Mouse (Mus musculus): ENCODE data around the gene Ppfibp1. TPM values are rescaled to one million over a fixed set of nuclear protein-coding genes. Genes with fewer than 3 reads are reported as not detected.
A peak's percentile ranks its signal among the peaks of the same experiment; 100 is the strongest.

Gene Ppfibp1
- total RNA-seq, 2 experiments from 2014 or later = 95.3 to 106 TPM

DNA sequence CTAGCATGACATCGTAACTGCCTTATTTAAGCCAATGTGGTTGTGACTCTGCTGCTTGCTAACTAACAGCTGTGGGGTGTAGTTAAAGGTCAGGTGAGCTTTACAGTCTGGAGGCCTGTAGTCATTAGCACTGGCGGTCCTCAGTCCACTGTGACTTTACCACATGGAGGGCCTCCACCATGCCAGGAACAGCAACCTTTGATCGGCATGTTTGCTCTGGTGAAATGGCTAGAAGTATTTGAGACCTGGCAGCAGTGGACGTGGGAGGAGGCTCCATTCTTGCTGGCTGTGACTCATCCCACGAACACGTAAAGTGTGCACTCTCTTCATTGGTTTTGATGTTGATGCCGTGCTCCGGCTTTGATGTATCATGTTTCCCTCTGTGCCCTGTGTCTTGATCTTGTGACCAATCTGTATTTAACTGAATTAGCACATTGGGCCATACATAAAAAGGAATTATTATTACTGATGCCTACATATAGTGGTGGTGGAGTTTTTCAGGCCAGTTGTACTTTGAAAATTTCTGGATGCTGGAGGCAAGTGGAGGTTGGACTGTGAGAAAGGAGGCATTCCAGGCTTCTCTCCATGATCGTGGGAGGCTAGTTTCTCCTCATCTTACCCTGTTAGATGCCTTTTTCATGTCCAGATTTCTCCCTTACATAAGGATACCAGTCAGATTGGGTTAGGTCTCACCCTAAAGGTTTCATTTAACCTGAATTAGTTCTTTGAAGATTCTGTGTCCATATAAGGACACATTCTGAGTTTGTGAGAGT lies 71.8 kb downstream of the Ppfibp1 start:
- peak; percentile 20 for DNase-seq

DNA sequence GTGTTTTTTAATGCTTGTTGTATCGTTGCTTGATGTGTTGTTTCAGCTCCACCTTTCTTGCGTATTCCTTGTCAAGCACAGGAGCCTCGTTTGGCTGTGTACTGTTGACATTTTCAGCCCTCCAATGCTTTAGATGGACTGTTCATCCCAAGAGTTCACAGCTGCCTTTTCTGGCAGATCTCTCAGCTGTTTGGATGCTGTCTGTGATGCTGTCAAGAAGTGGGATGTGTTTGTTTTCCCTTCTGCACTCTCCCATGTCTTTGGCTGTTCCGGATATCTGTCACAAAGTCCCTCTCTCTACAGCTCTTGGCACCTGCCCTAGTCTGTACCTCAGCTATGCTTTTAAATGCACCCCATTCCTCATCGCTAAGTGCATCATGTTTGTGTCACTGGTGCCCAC lies 72.7 kb downstream of the Ppfibp1 start:
- no peak for DNase-seq

DNA sequence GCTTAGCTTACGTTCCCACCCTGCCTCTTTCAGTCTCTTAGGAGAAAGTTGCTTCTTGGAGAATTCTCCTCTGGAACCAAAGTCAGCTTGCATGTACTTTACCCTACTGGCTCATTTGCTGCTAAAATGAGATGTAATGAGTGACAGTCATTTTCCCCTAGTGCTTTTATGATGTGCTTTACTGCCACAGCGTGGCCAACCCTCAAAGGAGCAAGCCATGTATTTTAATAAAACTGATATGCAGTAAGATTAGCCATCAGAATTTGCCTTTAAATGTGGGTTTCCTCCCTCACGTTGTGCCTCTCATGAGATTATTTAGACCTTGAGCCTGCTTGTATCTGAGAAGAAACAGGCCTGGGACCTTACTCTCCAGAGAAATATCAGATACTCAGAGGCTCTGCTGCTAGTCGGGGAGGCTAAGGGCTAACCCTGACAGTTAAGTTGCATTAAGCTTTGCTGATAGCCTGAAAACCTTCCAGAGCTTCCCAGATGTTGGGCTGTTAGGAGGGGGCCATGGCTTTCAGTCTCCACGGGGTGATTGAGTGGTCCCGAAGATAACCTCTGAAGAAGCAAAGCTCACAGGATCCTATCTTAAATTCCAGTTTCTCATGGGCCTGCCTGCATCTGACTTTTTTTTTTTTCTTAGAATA lies 73.7 kb downstream of the Ppfibp1 start:
- no peak for DNase-seq

DNA sequence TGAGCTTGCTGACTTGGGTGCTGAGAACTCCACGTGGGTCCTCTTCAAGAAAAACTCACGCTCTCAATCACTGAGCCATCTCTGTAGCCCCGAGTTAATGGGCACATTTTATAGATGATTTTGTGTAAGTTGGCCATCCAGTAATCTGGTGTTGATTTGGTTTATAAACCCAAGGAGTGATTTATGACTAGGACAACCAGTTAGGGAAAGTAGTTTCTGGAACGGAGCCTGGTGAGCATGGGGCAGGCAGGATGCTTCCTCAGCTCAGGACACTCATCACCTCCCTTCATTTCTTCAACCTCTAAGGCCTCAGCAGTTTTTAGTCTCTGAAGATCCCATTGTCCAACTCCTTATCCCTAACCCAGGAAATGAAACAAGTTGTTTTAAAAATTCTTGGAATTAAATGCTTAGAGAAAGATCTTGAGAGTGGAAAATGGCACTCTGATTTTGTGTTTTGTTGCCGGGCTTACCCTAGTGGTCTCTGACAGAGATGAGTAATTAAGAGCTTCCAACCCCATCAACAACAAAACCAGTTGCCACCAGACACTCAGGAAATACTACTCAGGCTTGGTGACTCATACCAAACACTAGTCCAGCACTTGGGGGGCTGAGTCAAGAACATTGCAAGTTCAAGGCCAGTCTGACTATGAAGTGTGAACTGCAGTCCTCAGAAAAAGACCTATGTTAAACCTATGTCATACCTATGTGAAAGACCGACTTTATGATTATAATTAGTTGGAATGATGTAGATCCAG lies 75.3 kb downstream of the Ppfibp1 start:
- DNase-seq = no peak

DNA sequence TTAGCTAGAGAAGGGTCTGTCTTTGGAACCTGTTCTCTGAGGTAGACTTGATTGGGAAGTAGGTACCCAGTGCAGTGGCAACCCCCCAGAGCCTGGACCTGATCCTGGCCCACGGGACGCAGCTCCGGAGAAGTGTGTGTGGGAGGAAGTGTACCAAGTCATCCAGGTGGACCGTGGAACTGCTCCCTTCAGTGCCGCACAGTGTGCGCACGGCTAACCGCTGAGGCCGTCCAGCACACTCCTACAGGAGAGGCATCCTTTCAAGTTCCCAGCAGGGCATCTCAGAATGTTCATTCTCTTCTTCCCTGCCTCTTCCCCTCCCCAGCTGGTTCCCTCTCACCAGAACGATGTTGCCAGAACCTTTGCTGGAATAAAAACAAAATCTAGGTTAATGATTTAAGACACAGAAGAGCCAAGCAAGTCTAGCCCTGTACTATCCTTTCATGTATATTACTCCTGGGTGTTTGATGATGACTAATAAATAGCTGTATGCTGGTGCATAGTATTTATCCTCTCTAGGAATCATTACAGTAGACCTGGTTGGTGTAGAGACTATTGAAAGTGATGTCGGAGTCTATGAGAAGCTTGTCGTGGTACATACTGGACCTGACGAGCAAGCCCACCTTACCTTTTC lies 77.0 kb downstream of the Ppfibp1 start:
- DNase-seq = no peak

DNA sequence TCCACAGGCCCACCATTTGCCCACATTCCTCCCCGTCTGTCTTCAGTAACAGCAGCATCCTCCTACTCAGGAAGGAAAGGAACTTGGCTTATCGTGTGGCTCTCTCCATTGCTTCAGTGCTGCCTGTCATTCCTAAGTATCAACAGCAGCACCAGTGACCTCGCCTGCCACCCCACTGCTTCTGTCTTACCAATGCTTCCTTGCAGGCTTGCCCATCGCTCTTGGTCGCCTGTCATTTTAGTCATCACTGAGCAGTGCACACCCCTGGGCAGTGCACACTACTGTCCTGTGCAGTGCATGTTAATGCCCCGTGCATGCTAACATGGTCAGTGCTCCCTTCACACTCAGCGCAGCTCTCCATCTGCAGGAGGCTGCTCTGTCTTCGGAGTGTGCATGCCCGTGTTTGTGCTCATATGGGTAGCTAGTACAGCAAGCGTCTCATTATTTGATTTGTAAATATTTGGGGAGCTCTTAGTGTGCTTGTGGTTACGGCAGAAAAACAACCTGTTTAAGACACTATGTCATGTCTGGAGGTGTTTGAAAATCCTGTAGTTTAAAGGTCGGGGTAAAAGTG lies 78.2 kb downstream of the Ppfibp1 start:
- no peak for DNase-seq

DNA sequence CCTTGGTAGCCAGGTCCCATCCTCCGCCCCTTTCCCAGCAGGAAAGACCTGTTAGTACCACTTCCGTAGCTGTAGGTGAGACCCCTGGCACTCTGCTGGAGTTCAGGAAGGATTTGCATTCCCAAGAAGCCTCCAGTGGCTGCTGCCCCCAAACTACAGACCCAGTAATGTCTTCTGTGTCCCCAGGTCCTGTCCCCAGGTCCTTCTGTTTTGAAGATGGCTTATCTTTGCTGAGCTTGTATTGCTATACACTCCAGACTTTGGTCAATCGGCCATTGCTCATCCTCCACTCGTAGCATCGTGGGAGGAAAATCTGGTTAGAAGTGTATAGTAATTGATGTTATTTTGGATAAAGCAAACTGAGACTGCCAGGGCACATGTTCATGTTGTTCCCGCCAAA lies 79.5 kb downstream of the Ppfibp1 start:
- DNase-seq = no peak

DNA sequence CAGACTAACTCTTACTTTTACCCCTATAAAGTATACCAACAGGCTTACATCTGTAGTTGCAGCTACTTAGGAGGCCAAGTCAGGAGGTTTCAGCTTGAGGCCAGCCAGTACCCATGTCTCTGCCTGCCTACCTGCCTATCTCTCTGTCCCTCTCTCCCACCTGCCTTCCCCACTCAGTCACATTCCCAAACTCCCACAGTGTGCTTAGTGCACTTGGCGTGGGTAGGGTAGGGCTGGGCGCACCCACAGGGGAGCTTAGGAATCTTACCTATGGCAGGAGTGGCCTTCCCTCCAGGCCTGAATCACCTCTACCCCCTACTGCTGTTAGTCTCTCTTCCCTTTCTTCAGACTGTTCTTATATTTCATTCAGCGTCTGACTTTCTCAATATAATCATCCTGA lies 82.5 kb downstream of the Ppfibp1 start:
- DNase-seq = no peak

DNA sequence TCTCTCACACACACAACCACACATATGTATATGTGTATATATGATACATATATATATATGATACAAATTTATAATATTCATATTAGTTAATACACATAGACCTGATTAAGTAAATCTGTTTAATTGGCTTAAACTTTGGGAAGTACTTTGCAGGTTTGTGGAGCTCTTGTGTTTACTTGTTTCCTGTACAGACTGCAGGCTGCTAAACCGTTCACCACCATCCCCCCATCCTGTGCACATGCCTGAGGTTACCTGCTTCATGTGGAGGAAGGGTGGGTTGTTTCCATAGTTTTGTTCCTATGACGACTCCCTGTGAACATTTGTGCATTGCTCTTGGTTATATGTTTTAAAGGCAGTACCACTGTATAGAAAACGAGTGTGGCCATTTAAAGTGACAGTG lies 83.1 kb downstream of the Ppfibp1 start:
- DNase-seq = no peak

DNA sequence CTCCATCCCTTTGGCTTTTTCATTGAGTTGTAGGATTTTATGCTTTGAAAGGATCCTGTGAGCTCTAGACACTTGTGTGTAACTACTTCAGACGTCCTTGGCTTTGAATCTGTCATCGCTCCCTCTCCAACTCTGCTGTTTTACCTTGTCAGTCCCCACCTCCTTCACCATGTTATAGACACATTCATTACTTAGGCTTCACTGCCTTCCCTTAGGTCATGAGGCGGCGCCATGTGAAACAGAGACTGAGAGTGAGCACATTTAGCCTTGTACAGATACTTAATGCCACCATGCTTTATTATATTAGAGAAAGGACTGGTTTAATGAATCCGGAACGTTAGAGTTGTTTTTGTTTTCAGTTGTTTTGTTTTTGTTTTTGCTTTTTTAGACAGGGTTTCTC lies 83.7 kb downstream of the Ppfibp1 start:
- no peak for DNase-seq

DNA sequence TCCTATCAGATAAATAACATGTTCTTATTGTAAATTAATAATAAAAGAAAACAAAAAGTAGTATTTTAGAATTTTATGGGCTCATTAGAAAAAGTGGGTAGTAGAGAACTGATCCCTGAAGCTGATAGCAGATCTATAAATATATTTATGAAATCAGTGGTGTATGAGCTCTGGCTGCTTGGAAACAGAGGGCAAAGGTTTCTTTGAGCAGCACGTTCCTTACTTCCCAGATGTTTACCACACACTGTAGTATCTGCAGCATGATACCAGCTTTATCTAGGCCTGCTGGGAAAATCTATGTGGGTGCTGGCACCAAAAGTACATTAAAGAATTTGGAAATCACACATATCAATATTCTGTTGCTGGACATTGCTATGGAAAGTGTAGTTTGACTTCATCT lies 84.5 kb downstream of the Ppfibp1 start:
- no peak for DNase-seq

DNA sequence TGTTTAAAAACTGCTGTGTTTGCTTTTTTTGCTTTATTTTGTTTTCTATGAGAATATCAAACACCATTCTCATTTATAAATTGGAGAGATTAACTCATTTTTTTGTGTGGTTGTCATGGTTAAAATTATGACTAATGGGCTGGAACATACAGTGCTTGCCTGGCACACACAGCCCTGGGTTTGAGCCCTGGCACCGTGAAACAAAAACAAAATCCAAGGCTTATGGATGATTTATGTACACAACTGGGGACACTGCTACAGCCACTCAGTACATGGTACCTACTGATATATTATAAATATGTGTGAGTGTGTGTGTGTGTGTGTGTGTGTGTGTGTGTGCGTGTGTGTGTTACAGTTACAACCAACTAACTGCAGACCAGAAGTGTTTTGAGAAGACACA lies 85.1 kb downstream of the Ppfibp1 start:
- no peak for DNase-seq

DNA sequence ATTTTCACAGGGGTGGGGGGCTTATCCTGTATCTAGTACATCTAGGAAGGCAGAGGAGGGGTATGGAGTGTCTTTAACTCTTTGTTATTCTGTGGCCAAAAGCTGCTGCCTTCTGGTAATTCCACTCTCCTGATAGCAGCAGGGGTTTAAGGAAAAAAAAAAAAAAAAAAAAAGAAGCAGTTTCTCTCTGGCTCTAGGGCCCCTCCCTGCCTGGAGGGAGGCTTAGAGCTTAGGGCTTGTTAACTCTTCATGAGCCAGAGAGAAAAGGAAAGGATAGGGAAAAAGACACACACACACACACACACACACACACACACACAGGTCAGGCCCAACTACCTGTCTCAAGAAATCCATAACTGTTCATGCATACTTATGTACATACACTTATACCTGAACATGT lies 85.5 kb downstream of the Ppfibp1 start:
- no peak for DNase-seq

DNA sequence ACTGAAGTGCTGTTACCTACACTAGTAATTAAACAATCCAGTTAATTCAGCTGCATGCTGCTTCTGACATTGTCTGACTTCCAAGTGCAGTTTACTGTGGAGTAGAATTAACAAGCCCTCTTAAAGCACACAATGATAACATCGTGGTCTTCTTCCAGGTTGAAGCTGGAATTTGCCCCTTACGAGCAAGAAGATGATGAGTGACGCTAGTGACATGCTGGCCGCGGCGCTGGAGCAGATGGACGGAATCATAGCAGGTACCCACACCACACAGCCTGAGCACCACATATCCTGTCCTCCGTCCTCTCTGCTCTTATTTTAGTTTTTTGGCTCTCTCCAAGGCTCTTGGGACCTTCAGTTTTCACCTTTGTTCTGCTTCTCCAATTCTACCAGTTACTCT lies 88.2 kb downstream of the Ppfibp1 start:
- DNase-seq = no peak

DNA sequence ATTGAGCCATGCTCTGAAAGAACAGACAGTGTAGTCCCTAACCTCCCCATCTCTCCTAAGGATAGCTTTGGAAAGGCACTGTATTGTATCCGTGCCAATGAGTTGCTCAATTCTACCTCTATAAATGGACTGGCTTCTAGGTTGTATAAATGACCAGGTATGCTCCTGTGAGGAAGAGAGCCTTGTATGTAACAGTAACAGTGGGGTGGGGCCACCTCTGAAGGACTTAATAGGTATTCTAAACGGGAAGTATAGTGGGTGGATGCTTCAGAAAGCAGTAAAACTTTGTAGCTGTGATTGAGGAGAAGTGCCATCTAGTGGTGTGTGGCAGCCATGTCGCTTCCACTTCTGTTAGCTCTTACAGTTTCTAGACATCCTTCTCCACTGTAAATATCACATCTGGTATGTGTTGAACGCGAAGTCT lies 90.4 kb downstream of the Ppfibp1 start:
- no peak for DNase-seq

DNA sequence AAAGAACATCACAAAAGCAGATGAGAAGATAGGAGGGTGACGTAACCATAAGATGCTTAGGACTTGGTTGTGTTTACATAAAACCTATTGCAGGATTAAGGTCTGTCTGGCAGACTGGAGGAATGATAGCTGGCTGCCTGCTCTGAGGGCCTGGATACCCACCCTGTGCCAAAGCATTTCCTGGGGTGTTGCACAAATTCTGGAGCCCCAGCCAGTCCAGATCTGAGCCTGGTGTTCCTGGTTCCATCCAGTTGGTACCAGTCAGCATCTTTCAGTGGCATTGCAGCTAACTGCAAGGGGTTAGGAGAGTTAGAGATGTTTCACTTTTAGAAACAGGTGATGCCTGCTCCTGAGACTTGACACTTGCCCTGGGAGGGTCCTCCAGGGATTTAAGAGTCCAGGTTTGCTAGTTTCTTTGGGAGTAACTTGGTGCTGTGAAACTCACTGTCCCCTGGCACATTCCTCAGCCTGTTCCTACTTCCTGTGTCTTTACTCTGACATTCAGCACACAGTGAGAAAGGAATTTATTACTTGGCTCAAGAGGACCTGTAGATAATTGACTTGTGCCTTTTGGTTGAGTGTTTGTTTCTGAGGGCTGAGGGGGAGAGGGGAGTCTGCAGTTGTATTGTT lies 90.9 kb downstream of the Ppfibp1 start:
- no peak for DNase-seq

DNA sequence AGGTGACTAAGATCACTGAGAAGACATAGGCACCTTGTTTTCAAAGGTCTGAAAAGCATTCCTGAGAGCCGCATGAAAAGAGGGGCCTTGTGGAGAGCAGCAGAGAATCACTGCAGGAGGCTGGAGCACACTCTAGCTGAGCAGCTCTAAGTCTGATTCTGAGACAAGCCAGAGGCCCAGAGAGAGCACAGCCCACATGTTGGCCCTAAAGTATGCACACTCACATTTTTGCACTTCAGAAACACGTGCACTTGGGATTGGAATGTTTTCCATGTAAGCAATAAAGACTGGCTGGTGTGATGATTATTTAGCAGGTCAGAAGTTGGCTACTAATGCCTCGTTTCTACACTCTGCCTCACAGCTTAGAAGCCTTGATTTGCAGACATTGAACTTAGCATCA lies 91.7 kb downstream of the Ppfibp1 start:
- no peak for DNase-seq

DNA sequence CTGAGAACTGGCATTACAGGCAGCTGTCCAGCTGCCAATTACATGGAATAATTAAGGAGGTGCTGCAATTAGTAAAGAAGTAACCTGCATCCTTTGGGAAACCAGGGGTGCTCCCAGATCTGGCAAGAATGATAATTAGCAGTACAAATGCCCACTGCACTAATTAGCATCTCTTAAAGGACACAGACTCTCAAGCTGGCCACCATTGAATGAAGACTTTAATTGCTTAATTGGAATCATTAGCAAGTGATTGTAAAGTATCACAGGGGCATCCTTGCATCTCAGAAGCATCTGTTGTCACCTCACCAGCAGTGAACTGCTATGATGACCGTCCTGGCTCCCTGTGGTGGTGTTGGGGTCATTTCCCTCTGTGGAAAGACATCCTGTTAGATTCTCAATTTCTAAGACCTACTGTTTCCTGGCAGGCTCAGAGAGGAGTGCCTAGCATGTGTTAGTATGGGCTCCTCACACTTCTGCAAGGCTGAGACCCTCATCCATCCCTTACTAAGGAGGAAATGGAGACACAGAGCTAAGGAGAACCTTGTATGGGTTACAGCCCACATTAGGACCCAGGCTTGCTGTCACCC lies 93.1 kb downstream of the Ppfibp1 start:
- no peak for DNase-seq

DNA sequence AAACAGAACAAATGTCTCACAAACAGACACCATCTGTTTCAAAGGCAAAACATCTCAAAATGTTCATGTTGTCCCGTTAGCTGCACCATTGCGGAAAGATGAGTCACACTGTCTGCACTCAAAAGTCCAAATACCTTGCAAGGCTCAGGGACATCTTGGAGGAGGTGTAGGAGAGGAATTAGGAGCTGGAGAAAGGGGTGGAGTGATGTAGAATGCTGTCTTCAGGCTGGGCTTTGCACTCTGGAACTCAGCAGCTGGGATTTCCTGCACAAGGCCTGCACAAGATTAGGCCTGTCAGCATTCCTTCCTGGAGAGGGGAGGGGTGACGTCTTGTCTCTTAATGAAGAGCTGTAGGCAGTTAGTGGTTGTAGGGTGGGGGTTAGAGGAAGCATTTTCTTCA lies 96.3 kb downstream of the Ppfibp1 start:
- DNase-seq = no peak

DNA sequence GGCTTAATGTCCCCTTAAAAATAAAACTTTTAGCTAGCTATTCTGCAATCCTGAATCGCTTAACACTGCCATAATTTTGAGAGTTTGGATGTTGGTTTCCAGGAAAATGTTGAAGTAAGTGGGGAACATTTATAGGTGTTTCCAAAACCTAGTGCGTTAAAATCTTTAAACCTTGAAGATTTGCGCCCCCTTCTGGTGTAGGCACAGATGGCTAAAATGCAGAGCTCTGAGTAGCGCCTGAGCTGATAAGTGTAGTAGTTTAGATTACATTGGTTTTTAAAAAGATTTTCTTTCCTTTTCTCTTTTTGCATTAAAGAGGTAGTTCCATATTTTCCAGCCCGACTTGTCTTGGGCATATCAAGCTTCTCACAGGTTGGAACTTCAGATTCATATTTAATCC lies 105.9 kb downstream of the Ppfibp1 start:
- DNase-seq = peak; percentile 78

DNA sequence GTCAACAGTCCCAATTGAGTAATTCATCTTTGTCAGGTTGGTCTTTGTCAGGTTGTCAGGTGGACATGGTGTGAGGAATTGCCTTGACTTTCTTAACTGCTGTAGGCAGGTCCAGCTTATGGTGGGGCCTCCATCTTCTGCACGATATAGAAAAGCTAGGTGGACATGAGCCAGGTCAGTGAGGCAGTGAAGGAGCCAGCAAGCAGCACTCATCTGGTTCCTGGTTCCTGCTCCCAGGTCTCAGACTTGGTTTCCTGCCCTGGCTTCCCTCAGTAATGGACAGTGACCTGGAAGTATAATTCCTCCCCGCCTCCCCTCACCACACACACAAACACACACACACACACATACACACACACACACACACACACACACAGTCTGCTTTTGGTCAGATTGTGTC lies 107.1 kb downstream of the Ppfibp1 start:
- DNase-seq = no peak

DNA sequence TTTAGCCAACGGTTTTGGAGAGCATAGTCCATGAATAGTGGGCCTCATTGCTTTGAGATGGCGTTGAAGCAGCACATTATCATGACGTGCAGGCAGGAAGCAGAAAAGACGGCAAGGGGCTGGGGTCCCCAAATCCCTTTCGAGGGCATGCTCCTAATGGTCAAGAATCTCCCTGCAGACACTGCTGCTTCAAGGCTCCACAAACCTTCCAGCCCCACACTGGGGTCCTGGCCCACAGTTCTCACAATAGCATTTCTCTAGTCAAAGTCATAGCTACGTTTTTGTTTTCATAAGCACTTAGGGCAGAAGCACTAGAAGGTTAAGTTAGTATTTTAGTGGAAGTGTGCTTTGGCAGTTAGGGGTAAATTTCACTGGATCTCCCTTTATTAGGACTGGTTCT lies 107.6 kb downstream of the Ppfibp1 start:
- DNase-seq = no peak
